15 mouse cellular contexts compared by ENCODE assay signal in the genomic region with DNA sequence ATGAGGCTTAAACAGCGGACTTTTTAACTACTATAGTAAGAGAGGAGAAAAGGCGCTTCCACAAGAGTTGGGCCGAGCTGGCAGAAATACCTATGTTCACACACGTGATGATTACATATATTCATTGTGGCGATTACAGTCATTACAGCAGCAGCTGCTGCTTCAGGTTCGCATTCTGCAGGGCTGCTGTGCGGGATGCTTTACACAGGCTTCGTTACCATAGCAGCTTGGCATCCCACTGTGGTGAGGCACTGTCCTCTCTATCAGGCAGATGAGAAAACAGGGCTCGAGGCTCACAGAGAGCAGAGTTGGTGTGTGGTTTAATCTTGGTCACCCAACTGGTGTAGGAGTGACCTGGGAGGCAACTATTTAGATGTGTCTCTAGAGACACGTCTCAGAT.
A peak's percentile ranks its signal among the peaks of the same experiment; 100 is the strongest.
DNase-seq lines count a peak whose midpoint lies in the region; ATAC-seq and TF ChIP-seq lines count a peak whose summit lies in the region.
"Had no signal": no experiment of that assay in that cellular context is flagged by ENCODE, and none has a peak within 500 bp of the region (broad histone marks: within the 10 kb centered on the region; RNA-seq: fewer than 3 reads in every experiment).

No protein-coding gene starts in this region.

- no peak overlapping the region for H3K27ac ChIP-seq in forebrain, embryonic 13.5 days
- H3K27ac ChIP-seq in forebrain, embryonic 10.5 days, result no peak overlapping the region
- no peak overlapping the region for H3K27ac ChIP-seq in neural tube, embryonic 13.5 days (replicated peaks)
- H3K27ac ChIP-seq in hindbrain, postnatal 0 days, result no peak overlapping the region
- H3K27ac ChIP-seq: heart, embryonic 15.5 days; hindbrain, embryonic 15.5 days; limb, embryonic 13.5 days had no signal

- H3K36me3 ChIP-seq in forebrain, embryonic 13.5 days (ENCODE audit: poor library complexity, severe bottlenecking), result no peaks in the 10 kb centered on the region
- no peaks in the 10 kb centered on the region for H3K36me3 ChIP-seq in forebrain, embryonic 10.5 days (replicated peaks)
- no peaks in the 10 kb centered on the region for H3K36me3 ChIP-seq in neural tube, embryonic 13.5 days
- H3K36me3 ChIP-seq in hindbrain, postnatal 0 days (ENCODE audit: insufficient read depth, low read length), result no peaks in the 10 kb centered on the region
- H3K36me3 ChIP-seq: heart, embryonic 15.5 days; hindbrain, embryonic 15.5 days; limb, embryonic 13.5 days had no signal

- no peak overlapping the region for H3K4me3 ChIP-seq in forebrain, embryonic 13.5 days
- H3K4me3 ChIP-seq in forebrain, embryonic 10.5 days, result no peak overlapping the region
- no peak overlapping the region for H3K4me3 ChIP-seq in neural tube, embryonic 13.5 days
- no peak overlapping the region for H3K4me3 ChIP-seq in hindbrain, postnatal 0 days (ENCODE audit: low read length)
- H3K4me3 ChIP-seq: heart, embryonic 15.5 days; hindbrain, embryonic 15.5 days; limb, embryonic 13.5 days had no signal

- WGBS in forebrain, embryonic 13.5 days, result 50% methylated on average over 10 of the region's 10 CpGs
- 72% methylated on average over 10 of the region's 10 CpGs for WGBS in forebrain, embryonic 10.5 days
- WGBS in neural tube, embryonic 13.5 days, result 54% methylated on average over 10 of the region's 10 CpGs
- WGBS in hindbrain, postnatal 0 days, result 43% methylated on average over 10 of the region's 10 CpGs

- 0 out of 2 replicates have a peak, but pooled peaks cover 2% of the 10 kb centered on the region for H3K27me3 ChIP-seq in forebrain, embryonic 13.5 days
- no peaks in the 10 kb centered on the region for H3K27me3 ChIP-seq in forebrain, embryonic 10.5 days (ENCODE audit: poor library complexity, severe bottlenecking)
- H3K27me3 ChIP-seq in neural tube, embryonic 13.5 days, result no peaks in the 10 kb centered on the region
- no peaks in the 10 kb centered on the region for H3K27me3 ChIP-seq in hindbrain, postnatal 0 days (ENCODE audit: insufficient read depth, low read length)
- H3K27me3 ChIP-seq: heart, embryonic 15.5 days; hindbrain, embryonic 15.5 days; limb, embryonic 13.5 days had no signal

- no peak overlapping the region for H3K9ac ChIP-seq in forebrain, embryonic 13.5 days
- H3K9ac ChIP-seq in neural tube, embryonic 13.5 days, result no peak overlapping the region
- H3K9ac ChIP-seq in hindbrain, postnatal 0 days (replicated peaks; ENCODE audit: low read length), result no peak overlapping the region
- H3K9ac ChIP-seq: heart, embryonic 15.5 days; hindbrain, embryonic 15.5 days; limb, embryonic 13.5 days had no signal

- H3K4me1 ChIP-seq in forebrain, embryonic 13.5 days, result peaks cover 13% of the 10 kb centered on the region
- peaks cover 14% of the 10 kb centered on the region for H3K4me1 ChIP-seq in forebrain, embryonic 10.5 days
- H3K4me1 ChIP-seq in neural tube, embryonic 13.5 days (replicated peaks), result peaks cover 23% of the 10 kb centered on the region
- 0 out of 2 replicates have a peak, but pooled peaks cover 3% of the 10 kb centered on the region for H3K4me1 ChIP-seq in hindbrain, postnatal 0 days (ENCODE audit: insufficient read depth, low read length)

- ATAC-seq in forebrain, embryonic 13.5 days, result peak; percentile 52; the same call in 1 of the 2 replicates
- peak; percentile 59; the same call in 1 of the 2 replicates for ATAC-seq in neural tube, embryonic 13.5 days (ENCODE audit: low read depth)
- peak; percentile 58 for ATAC-seq in hindbrain, postnatal 0 days
- ATAC-seq in activated CD4-positive, CD25-positive, alpha-beta regulatory T cell, adult 4 months, result no peak

- DNase-seq in forebrain, embryonic 10.5 days (ENCODE audit: extremely low spot score, low spot score), result no peak
- no peak for DNase-seq in neural tube, embryonic 10.5 days (ENCODE audit: extremely low spot score, low spot score)
- peak; percentile 67 for DNase-seq in hindbrain, postnatal 0 days (ENCODE audit: low spot score)
- no peak for DNase-seq in kidney, postnatal 14 days
- DNase-seq: cerebellum, adult 9-10 months; embryo, embryonic 11 days; kidney, adult 2 months; kidney, postnatal 4 days; thymus, postnatal 36 days had no signal

- no peaks in the 10 kb centered on the region for H3K9me3 ChIP-seq in forebrain, embryonic 13.5 days (replicated peaks)
- no peaks in the 10 kb centered on the region for H3K9me3 ChIP-seq in forebrain, embryonic 10.5 days
- H3K9me3 ChIP-seq in neural tube, embryonic 13.5 days, result no peaks in the 10 kb centered on the region
- H3K9me3 ChIP-seq in hindbrain, postnatal 0 days (ENCODE audit: low read length), result no peaks in the 10 kb centered on the region
- H3K9me3 ChIP-seq: heart, embryonic 15.5 days; hindbrain, embryonic 15.5 days; limb, embryonic 13.5 days had no signal

- H3K4me2 ChIP-seq in forebrain, embryonic 13.5 days, result no peak overlapping the region
- no peak overlapping the region for H3K4me2 ChIP-seq in neural tube, embryonic 13.5 days
- no peak overlapping the region for H3K4me2 ChIP-seq in hindbrain, postnatal 0 days (ENCODE audit: low read depth, low read length)
- H3K4me2 ChIP-seq: heart, embryonic 15.5 days; hindbrain, embryonic 15.5 days; limb, embryonic 13.5 days had no signal

- TF ChIP-seq CTCF in hindbrain, postnatal 0 days (IDR thresholded peaks at IDR 0.05; ENCODE audit: low read depth), result no peak
